Mouse (Mus musculus) Muller cell, postnatal 12 days (primary cell): ENCODE data around the gene Evi5l.

Experiments used
- DNase-seq: peaks from one replicate; pipeline ENCODE4 v3.0.0-alpha.2; 2015; ENCODE audit errors: inconsistent ontology term

Evi5l gene

GRCm38 (mm10) chr8:4205246-4206123 is 39.1 kb downstream of the Evi5l start:
- DNase-seq: no peak

- no peak for DNase-seq
Observed at GRCm38 (mm10) chr8:4206182-4207015, 40.0 kb downstream of the Evi5l start.

GRCm38 (mm10) chr8:4207016-4207350 is 40.6 kb downstream of the Evi5l start:
- DNase-seq: no peak

DNA sequence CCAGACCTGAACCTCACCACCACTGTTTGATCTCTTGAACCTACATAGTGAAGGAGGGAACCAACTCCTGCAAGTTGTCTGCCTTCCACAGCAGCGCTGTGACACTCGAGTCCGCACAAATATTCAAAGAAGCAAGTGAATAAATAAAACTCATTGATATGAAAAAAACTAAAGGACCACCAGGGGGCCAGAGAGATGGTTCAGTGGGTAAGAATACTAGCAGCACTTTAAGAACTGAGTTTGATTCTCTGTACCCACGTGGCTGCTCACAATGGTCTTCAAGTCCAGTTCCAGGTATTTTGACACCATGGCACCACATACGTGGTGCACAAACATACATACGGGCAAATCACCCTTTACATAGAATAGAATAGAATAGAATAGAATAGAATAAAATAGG is 44.7 kb downstream of the Evi5l start:
- no peak for DNase-seq

GRCm38 (mm10) chr8:4212809-4213209 is 46.4 kb downstream of the Evi5l start:
- peak; percentile 26 for DNase-seq

DNA sequence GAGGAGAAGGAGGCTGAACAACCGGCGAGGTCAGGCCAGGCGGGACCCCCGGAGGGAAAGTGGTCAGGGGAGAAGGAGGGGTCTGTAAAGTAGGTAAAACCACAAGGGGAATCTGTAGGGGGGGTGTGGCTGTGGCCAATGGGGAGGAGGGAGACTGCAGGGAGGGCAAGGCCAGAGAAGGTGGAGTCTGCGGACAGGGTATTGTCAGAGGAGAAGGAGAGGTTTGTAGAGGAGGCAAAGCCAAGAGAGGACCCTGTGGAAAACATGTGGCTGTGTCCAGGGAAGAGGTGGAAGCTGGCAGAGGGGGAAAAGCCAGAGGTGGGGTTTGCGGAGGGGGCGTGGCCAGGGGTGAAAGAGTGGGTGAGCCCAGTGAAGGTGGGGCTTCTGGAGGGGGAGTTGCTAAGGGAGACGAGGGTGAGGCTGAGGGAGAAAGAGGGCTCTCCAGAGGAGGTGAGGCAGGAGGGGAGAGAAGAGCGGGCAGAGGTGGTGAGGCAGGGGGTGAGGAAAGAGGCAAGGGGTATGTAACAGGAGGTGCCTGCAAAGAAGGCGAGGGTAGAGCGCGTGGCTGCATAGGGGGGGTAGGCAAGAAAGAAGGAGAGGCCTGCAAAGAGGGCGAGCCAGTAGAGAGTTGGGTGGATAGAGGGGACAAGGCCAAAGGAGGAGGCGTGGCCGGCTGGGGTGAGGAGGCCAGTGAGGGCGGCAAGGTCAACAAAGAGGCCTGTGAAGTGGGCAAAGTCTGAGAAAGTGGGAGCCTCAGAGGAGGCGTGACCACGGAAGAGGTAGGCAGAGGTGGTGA is 47.0 kb downstream of the Evi5l start:
- peak; percentile 61 for DNase-seq

DNA sequence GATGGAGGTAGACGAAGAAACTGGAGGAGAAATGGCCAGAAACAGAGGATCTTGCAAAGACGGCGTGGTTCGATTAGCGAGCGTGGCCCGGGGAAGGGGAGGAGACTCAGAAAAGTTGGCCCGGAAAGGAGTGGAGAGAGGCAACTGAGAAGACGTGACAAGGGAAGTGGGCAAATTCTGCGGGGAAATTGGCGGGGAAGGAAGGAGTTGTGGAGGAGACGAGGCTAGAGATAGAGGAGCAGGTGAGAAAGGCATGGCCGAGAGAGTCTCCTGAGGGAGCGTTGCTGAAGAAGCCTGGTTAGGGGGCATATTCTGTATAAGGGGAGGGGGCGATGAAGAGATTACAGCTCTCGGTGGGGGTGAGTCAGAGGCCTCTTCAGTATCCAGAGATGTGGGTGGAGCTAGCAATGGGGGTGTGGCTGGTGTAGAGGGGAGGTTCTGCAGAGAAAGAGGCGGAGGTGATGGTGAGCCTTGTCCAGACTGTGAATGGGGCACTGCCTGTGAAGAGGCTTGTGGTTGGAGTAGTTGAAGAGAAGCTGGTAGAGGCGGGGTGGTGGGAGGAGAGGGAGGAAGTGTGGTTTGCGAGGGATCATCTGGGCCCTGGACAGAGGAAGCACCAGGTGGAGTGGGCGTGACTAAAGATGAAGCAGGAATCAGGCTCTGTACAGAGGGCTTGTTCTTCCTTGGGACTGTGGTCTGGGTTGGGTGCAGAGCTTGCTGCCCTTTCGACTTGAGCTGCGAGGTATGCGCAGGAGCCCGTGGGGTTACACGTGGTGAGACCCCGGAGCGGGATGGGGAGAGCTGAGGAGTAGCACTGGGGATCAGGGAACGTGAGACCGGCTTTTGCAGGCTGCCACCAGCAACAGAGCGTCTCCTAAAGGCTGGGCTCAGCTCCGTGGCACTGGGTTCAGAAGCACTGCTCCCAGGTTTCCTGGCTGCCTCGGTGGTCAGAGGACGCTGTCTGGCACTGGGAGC is 47.9 kb downstream of the Evi5l start:
- peak; percentile 38 for DNase-seq

DNA sequence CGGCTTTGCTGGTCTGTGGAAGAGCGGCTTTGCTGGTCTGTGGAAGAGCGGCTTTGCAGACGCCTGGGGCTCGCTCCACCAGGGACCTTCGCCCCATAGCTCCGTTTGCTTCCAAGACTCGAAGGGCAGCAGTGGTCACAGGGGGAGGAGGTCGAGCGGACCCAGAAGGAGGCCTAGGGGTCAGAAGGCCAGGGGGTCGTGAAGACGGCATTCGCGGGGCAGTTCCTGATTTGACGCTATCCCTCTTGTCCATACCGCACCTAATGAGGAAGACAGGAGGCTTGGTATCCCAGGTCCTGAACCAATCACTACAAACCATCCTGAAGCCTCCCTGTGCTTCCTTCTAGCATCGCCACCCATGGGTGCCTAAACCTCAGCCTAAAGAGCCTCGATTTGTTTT is 49.9 kb downstream of the Evi5l start:
- DNase-seq: no peak

DNA sequence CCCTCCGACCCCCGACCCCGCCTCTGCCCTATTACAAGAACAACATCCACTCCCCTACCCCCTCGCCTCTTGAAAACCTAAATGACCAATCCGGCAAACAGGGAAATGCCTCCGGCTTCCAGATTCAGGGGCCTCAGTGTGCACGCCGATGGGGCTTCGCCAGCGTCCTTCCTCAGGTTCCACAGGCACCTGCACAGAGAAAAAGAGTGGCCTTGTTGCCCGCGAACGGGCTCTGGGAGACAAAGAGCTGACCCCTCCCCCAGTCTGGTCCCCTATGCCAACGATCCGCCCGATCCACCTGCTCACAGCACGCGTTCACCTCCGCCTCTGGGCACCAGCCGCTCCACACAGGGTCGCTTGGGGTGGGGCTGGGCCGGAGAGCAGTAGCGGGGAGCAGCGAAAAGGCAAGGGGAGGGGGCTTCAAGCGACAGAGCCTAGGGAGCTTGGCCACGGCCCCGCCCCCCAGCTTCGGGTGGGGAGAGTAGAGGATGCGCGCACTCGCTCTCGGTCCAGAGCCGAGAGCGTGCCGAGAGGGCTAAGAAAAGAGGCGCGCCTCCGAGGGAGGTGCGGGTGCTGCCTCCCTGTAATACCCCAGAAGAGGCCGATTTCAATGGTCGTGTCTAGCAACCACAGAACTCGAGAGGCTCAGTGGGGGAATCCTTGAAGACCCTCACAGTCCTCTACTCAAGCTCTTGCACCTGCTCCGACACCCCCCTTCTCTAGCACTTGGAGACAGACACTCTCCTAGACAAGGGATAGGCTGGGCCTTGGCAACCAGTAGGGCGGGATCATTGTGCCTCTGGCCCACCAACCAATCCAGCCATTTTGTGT is 50.6 kb downstream of the Evi5l start, which contains the start of gene Prr36:
TSS of gene Prr36 (minus strand) at position 669 of the 831 bp plus-strand sequence.
- peak; percentile 46 for DNase-seq

GRCm38 (mm10) chr8:4219617-4220016 is 53.2 kb downstream of the Evi5l start:
- no peak for DNase-seq

DNA sequence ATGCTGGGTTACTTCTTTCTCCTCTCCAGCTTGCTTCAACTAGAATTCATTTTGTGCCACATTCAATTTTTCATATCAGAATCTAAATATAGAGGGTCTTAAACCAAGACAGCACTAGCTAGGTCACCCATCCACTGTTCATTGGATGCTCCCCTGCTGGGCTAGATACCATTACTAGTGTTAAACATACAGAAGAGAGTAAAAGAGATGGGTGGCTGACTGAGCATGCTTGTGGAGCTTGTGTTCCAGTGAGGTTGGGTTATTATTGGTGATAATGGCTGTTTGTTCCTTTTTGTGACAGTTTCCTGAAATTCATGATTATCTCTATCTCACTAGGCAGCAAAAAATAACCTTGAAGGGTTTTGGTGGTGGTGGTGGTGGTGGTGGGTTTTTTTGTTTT is 55.7 kb downstream of the Evi5l start:
- DNase-seq: no peak

DNA sequence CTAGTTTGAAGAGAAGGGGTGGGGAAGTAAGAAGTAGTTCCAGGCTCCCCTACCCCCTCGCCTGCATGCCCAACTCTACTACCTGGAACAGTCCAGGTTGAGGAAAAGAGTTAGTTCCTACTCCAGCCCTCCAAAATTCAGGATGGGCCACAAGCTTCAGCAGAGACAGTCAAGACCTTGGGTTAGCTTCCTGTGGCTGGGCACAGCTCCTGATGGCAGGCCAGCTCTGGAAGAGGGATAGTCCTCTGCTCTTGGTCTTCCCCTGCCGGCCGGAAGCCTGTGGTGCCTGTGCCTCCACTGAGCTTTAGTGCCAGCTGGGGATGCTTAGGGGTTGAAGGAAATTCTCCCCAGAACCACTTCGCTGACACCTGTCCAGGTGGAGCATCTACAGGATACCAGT is 60.0 kb downstream of the Evi5l start:
- no peak for DNase-seq

DNA sequence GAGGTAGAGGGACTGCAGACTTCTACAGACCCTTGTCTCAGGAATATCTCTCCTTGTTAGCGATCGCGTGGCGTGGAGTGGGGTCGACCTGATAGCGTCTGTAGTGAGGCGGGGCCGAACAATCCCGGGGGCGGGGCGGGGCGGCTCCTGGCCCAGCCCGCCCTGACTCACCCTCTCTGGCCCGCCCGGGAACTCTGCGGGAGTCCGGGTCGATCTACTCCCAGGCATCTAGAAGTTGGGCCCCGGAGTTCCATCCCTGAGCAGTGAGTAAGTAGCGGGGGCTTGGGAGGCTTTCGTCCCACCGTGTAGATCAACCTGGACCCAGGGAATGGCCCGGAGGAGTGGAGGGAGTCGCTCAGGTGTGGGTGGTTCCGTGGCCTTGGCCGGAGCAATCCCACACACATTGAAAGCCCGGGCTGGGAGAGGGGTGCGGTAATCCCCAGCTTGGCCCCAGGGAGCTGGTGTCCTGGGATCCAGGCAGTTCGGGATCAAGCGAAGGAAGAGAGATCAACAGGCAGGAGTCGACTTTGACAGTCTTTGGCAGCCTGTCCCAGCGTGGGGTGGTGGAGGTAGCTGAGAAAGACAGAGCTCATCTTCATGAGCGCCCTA is 60.5 kb downstream of the Evi5l start, which contains the start of gene Lrrc8e:
TSS of gene Lrrc8e (plus strand) at position 89 of the 609 bp plus-strand sequence.
- peak; percentile 73 for DNase-seq

DNA sequence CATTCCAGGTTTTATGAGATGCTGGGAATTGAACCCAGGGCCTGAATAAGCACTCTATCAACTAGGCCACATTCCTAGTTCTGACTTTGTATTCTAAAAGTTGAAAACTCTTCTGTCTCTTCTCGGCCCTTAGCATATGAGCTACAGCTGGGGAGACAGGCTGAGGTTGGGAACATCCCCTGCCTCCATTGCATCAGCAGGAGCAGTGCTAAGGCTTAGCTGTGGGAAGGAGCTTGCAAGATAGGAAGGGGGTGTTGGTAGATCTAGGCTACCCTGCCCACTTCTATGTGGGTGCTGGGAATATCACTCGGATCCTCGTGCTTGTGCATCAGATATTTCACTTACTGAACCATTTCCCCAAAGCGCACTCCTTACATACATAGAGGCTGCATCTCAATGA is 61.6 kb downstream of the Evi5l start:
- no peak for DNase-seq

GRCm38 (mm10) chr8:4229784-4230183 is 63.4 kb downstream of the Evi5l start:
- DNase-seq: no peak

DNA sequence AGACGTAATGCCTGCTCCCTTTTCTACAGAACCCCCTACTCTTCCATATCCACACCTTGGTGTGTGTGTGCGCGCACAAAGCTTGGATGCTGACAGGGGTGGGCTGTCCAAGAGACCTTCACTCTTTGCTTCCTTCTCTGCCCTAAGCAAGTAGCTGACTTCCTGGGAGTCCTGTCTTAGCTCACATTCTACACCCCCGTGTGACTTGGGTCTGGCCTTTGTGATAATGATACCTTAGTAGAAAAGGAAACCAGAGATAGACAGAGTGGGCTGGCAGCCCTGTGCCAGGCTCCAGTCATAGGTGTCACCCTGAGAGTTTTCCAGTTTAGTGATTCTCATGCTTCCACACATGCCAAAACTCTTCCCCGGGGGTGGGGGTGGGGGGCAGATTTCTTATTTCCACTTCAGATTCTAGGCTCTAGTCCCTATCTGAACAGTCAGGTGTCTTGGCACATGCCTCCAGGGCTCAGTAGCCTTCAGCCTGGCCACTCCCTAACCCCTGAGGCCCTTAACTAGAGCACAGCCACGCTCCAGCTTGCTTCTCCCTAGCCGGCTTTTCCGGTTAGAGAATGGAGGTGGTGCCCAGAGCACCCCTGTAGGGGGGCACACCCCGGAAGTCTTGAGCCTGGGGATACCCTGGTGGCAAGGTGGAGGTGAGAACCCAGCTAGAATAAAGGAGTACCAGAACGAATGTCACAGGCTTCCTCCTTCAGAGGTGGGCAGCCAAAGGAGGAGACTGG is 64.4 kb downstream of the Evi5l start:
- no peak for DNase-seq

GRCm38 (mm10) chr8:4237814-4238433 is 71.6 kb downstream of the Evi5l start:
- no peak for DNase-seq
